Mouse (Mus musculus) ES-E14 (cell line): Measurements from ENCODE around the gene Chst14. TPM values are rescaled to one million over a fixed set of nuclear protein-coding genes. Genes with fewer than 3 reads are reported as not detected.

ENCODE experiments used
- DNase-seq: peaks from one replicate; pipeline ENCODE4 v3.0.0-alpha.2; 2013; ENCODE audit warnings: low read depth, low spot score
- H3K27ac ChIP-seq: 2 replicates; pipeline ENCODE4 v1.5.1; 2012; ENCODE audit warnings: low read depth, mild to moderate bottlenecking, low read length, moderate library complexity, mixed read lengths; ENCODE audit not compliant: poor library complexity, insufficient read depth, severe bottlenecking
- H3K36me3 ChIP-seq: 2 replicates; pipeline ENCODE4 v1.6.1; 2012; ENCODE audit warnings: mild to moderate bottlenecking, low read length, moderate library complexity, mixed read lengths; ENCODE audit not compliant: control insufficient read depth, poor library complexity, insufficient read depth, severe bottlenecking
- H3K4me1 ChIP-seq, 2 experiments: fragments of 150-350 bp in 1 of 2; sonication (generic) in 1 of 2; 2 replicates each; pipeline ENCODE4 v1.6.1; 2012; ENCODE audit warnings: low read length in 2 of 2, mild to moderate bottlenecking in 1 of 2, mixed read lengths in 1 of 2; ENCODE audit not compliant: control insufficient read depth in 2 of 2, insufficient read depth in 2 of 2, poor library complexity in 1 of 2
- H3K4me3 ChIP-seq, 2 experiments: fragments of 150-350 bp in 1 of 2; sonication (generic) in 1 of 2; 2 replicates each; pipeline ENCODE4 v1.5.1; 2012; ENCODE audit warnings: low read length in 2 of 2, low read depth in 1 of 2, mild to moderate bottlenecking in 1 of 2, mixed read lengths in 1 of 2; ENCODE audit not compliant: insufficient read depth in 1 of 2, poor library complexity in 1 of 2, severe bottlenecking in 1 of 2
- H3K9ac ChIP-seq: 2 replicates; pipeline ENCODE4 v1.6.1; 2012; ENCODE audit warnings: low read depth, mild to moderate bottlenecking, low read length, mixed read lengths; ENCODE audit not compliant: poor library complexity, insufficient read depth, severe bottlenecking
- H3K9me3 ChIP-seq: fragments of 150-350 bp; sonication (generic); 2 replicates; pipeline ENCODE4 v1.6.1; 2012; ENCODE audit warnings: low read depth, mild to moderate bottlenecking, low read length; ENCODE audit not compliant: control insufficient read depth, insufficient read depth
- CHD2 ChIP-seq: IDR thresholded peaks from 2 replicates; pipeline ENCODE4 v1.6.1; 2014; ENCODE audit warnings: mild to moderate bottlenecking, low read depth, low read length, inconsistent platforms
- HCFC1 ChIP-seq: IDR thresholded peaks from 2 replicates; pipeline ENCODE4 v1.6.1; 2012; ENCODE audit warnings: low read length, inconsistent platforms, borderline replicate concordance; ENCODE audit not compliant: insufficient read depth
- MAFK ChIP-seq: IDR thresholded peaks from 2 replicates; pipeline ENCODE4 v1.6.1; 2014; ENCODE audit warnings: mild to moderate bottlenecking, low read depth, low read length, inconsistent platforms; ENCODE audit not compliant: insufficient read depth
- ZC3H11A ChIP-seq: IDR thresholded peaks from 2 replicates; pipeline ENCODE4 v1.6.1; 2012; ENCODE audit warnings: low read depth, mild to moderate bottlenecking, inconsistent platforms, low read length, borderline replicate concordance
- ZNF384 ChIP-seq: IDR thresholded peaks from 2 replicates; pipeline ENCODE4 v1.6.1; 2012; ENCODE audit warnings: low read depth, low read length, inconsistent platforms
- in situ Hi-C, 2 experiments: fragments of 600-800 bp; cut with MboI; formaldehyde crosslinking; loops; one replicate each; pipeline ENCODE4 v1.15.1; 2025; ENCODE audit warnings: low sequenced_read_pairs in 2 of 2, inconsistent platforms in 1 of 2; ENCODE audit not compliant: unreplicated experiment in 2 of 2
- total RNA-seq: library from RNA; depleted of rRNA; stranded (reverse); fragments of 300-350 nt; gene quantifications from 2 replicates; pipeline ENCODE4 v1.2.3, GENCODE M21; 2012

Gene Chst14
- total RNA-seq, 1 experiment, result 8.3 TPM

GRCm38 (mm10) chr2:118913551-118914276 is 12.6 kb upstream of the Chst14 start:
- Histone ChIP-seq H3K27ac (no peak overlapping the region), H3K9ac (no peak overlapping the region)
- in situ Hi-C loops, result no loop called here

DNA sequence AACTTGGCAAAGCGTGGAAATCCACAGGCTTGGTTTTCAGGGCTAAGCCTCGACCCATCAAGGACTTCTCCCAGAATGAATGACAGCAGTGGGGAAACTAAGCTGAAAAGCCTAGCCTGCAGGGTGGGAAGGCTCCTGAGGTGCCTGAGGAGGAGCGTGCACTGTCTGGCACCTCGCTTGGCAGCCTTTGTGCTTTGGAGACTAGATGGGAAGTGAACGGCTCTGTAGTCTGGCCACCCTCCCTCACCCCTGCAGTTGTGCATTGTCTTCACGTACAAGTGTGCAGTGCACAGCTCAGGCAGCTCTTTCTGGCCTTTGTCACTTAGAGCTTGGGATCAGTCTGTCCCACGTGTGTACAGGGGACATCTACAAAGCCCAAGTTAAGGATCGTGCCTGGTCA is 11.6 kb upstream of the Chst14 start:
- H3K4me1 ChIP-seq, result peaks cover 0 to 10% of the 10 kb centered on the region in 2 experiments; a peak in 1 of 4 replicates
- TF ChIP-seq ZNF384, result no peak
- TF ChIP-seq MAFK, result no peak
- TF ChIP-seq CHD2, result no peak
- TF ChIP-seq HCFC1, result no peak
- TF ChIP-seq ZC3H11A, result no peak
- no peak overlapping the region for H3K9ac ChIP-seq
- in situ Hi-C loops, result no loop called here
- H3K4me3 ChIP-seq, result no peak overlapping the region
- peaks cover 8% of the 10 kb centered on the region; the same call in 1 of the 2 replicates for H3K36me3 ChIP-seq
- no peak for DNase-seq
- no peaks in the 10 kb centered on the region for H3K9me3 ChIP-seq
- H3K27ac ChIP-seq, result no peak overlapping the region

More at GRCm38 (mm10) chr2:118913551-118914276, 12.6 kb upstream of the Chst14 start:
- no peak for DNase-seq
- peaks cover 0 to 9% of the 10 kb centered on the region in 2 experiments; a peak in 1 of 4 replicates for H3K4me1 ChIP-seq
- no peak overlapping the region for H3K4me3 ChIP-seq
- H3K9me3 ChIP-seq, result no peaks in the 10 kb centered on the region
- no peak for TF ChIP-seq ZC3H11A
- H3K36me3 ChIP-seq, result peaks cover 6% of the 10 kb centered on the region; the same call in 1 of the 2 replicates

GRCm38 (mm10) chr2:118916436-118916835 is 9.9 kb upstream of the Chst14 start:
- peak overlapping the region in 1 of 2 experiments; percentile 21; a peak in 1 of 4 replicates for H3K4me3 ChIP-seq
- no peak overlapping the region for H3K9ac ChIP-seq
- in situ Hi-C loops, result no loop called here
- no peak for DNase-seq
- peaks cover 0 to 4% of the 10 kb centered on the region in 2 experiments; a peak in 1 of 4 replicates for H3K4me1 ChIP-seq
- no peaks in the 10 kb centered on the region for H3K9me3 ChIP-seq
- H3K36me3 ChIP-seq, result peaks cover 19% of the 10 kb centered on the region; the same call in 1 of the 2 replicates
- TF ChIP-seq HCFC1 (no peak), ZNF384 (no peak), MAFK (no peak), CHD2 (no peak), ZC3H11A (no peak)
- H3K27ac ChIP-seq, result no peak overlapping the region

DNA sequence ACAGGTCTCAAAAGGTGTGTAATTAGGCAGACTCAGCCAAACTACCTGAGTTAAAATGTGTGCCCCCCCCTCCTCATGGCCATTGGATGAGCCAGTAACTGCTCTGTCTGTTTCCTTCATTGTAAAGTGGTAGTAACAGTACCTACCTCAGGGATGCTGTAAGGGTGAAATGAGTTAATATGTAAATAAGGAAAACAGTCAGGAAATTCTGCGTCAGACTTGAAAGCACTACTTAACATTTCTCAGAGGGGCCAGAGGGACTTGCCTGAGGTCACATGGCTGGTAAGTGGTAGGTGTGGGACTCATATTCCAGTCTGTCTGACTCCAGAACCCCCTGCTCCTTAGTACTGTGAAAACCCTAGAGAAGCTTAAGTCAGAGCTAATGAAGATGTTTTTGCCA is 7.8 kb upstream of the Chst14 start:
- Histone ChIP-seq H3K9me3 (no peaks in the 10 kb centered on the region), H3K27ac (no peak overlapping the region), H3K4me1 (peaks cover 0 to 2% of the 10 kb centered on the region in 2 experiments; a peak in 1 of 4 replicates), H3K9ac (no peak overlapping the region), H3K4me3 (no peak overlapping the region), H3K36me3 (peaks cover 26% of the 10 kb centered on the region; the same call in 1 of the 2 replicates)
- TF ChIP-seq HCFC1 (no peak), ZC3H11A (no peak), ZNF384 (no peak), MAFK (no peak), CHD2 (no peak)
- in situ Hi-C loops, result no loop called here
- DNase-seq, result no peak

DNA sequence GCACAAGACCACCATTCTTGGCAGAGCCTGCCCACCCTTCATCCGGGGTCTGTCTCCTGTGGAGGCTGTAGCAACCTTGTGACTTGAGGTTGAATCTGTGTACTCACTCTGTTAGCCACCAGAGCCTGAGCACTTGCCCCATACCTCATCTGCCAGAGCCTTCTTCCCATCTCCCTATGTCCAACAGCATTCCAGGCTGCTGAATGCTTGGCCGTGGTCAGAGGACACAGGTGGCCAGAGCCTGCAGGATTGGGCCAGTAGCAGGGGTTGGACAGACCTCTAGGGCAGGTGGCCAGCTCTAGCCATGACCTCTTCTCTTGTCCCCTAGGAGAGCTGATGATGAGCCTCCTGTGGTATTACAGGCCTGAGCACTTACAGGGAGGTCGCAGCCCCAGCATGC is 5.9 kb upstream of the Chst14 start:
- TF ChIP-seq ZC3H11A (no peak), ZNF384 (no peak), MAFK (no peak), CHD2 (no peak)
- Histone ChIP-seq H3K27ac (no peak overlapping the region), H3K9ac (no peak overlapping the region), H3K36me3 (peaks cover 27% of the 10 kb centered on the region; the same call in 1 of the 2 replicates), H3K9me3 (no peaks in the 10 kb centered on the region), H3K4me3 (no peak overlapping the region), H3K4me1 (peaks cover 0 to 2% of the 10 kb centered on the region in 2 experiments; a peak in 1 of 4 replicates)
- in situ Hi-C loops, result no loop called here
- DNase-seq, result no peak
